Mouse (Mus musculus) kidney, postnatal 0 days (tissue): Measurements from ENCODE around the gene Wt1. TPM values are rescaled to one million over a fixed set of nuclear protein-coding genes. Genes with fewer than 3 reads are reported as not detected.

Experiments used
- ATAC-seq: fragments of 200-750 bp; cut with Nextera tagmentation; replicated peaks from 2 replicates; pipeline ENCODE4 v1.8.0; 2017; ENCODE audit warnings: low read depth, moderate number of reproducible peaks, moderate TSS enrichment, moderate library complexity; ENCODE audit not compliant: low FRiP score
- DNase-seq: peaks from one replicate; pipeline ENCODE4 v3.0.0-alpha.2; 2016; ENCODE audit warnings: low spot score
- H3K27ac ChIP-seq: fragments of 300-500 bp; sonication (generic); 2 replicates; pipeline ENCODE4 v1.5.1; 2014; ENCODE audit warnings: mild to moderate bottlenecking
- H3K27me3 ChIP-seq: fragments of 300-500 bp; sonication (generic); 2 replicates; pipeline ENCODE4 v1.6.1; 2014; ENCODE audit warnings: low read length, mixed read lengths; ENCODE audit not compliant: insufficient read depth
- H3K36me3 ChIP-seq: fragments of 300-500 bp; sonication (generic); 2 replicates; pipeline ENCODE4 v1.6.1; 2014; ENCODE audit warnings: low read length, mixed read lengths; ENCODE audit not compliant: insufficient read depth
- H3K4me1 ChIP-seq: fragments of 300-500 bp; sonication (generic); replicated peaks from 2 replicates; pipeline ENCODE4 v1.6.1; 2014; ENCODE audit warnings: antibody characterized with exemption, low read length, mixed read lengths; ENCODE audit not compliant: insufficient read depth
- H3K4me2 ChIP-seq: fragments of 300-500 bp; sonication (generic); 2 replicates; pipeline ENCODE4 v1.6.1; 2014; ENCODE audit warnings: mild to moderate bottlenecking, low read length, moderate library complexity, mixed read lengths
- H3K4me3 ChIP-seq: fragments of 300-500 bp; sonication (generic); replicated peaks from 2 replicates; pipeline ENCODE4 v1.5.1; 2014; ENCODE audit warnings: low read depth, low read length
- H3K9ac ChIP-seq: fragments of 300-500 bp; sonication (generic); 2 replicates; pipeline ENCODE4 v1.6.1; 2014; ENCODE audit warnings: low read depth, low read length
- H3K9me3 ChIP-seq: fragments of 300-500 bp; sonication (generic); replicated peaks from 2 replicates; pipeline ENCODE4 v1.6.1; 2016; ENCODE audit warnings: low read length, inconsistent platforms, mixed read lengths
- CTCF ChIP-seq: IDR thresholded peaks from 2 replicates; pipeline ENCODE4 v1.5.1; 2016; ENCODE audit warnings: antibody characterized with exemption, low read depth, mild to moderate bottlenecking, moderate library complexity
- whole genome bisulfite sequencing: fragments of 180-500 bp; shearing (Covaris S2); extraction: QIAGEN DNeasy Blood & Tissue Kit; methylation state at CpG from one replicate; pipeline ENCODE4 v1.1.7; 2014; 5-methylcytosine and 5-hydroxymethylcytosine counted together
- polyA plus RNA-seq: library from polyadenylated mRNA; unstranded; fragments of >200 nt; fragmentation: Nextera tagmentation; extraction: Ambion mirVana; gene quantifications from 2 replicates; pipeline ENCODE4 v1.2.1, GENCODE M21; 2015

Wt1 gene
- 93.6 and 95.7 TPM in 2 replicates for polyA plus RNA-seq

GRCm38 (mm10) chr2:105126279-105126678 is at the start of gene Wt1:
TSS of gene Wt1 (plus strand) at chr2:105126529.
- H3K4me1 ChIP-seq = 0 out of 2 replicates have a peak, but pooled peaks cover 6% of the 10 kb centered on the region
- DNase-seq = peak; percentile 95
- WGBS = 1% methylated on average over 24 of the region's 25 CpGs
- H3K27ac ChIP-seq = peak within 1 kb of the TSS; percentile 86
- H3K9ac ChIP-seq = peak within 1 kb of the TSS; percentile 61
- TF ChIP-seq CTCF = no peak
- H3K4me2 ChIP-seq = peak within 1 kb of the TSS; percentile 68
- peak; percentile 86 for ATAC-seq
- no peaks in the 10 kb centered on the region for H3K36me3 ChIP-seq
- H3K9me3 ChIP-seq = no peaks in the 10 kb centered on the region
- H3K4me3 ChIP-seq = peak within 1 kb of the TSS; percentile 71
- peaks cover 28% of the 10 kb centered on the region for H3K27me3 ChIP-seq

GRCm38 (mm10) chr2:105077151-105077550 is 49.2 kb upstream of the Wt1 start:
- no peaks in the 10 kb centered on the region for H3K27me3 ChIP-seq
- H3K9me3 ChIP-seq = no peaks in the 10 kb centered on the region
- H3K4me1 ChIP-seq = no peaks in the 10 kb centered on the region
- no peak overlapping the region for H3K4me3 ChIP-seq
- H3K9ac ChIP-seq = no peak overlapping the region
- ATAC-seq = peak; percentile 57; the same call in 1 of the 2 replicates
- TF ChIP-seq CTCF = no peak
- H3K36me3 ChIP-seq = no peaks in the 10 kb centered on the region
- no peak overlapping the region for H3K4me2 ChIP-seq
- WGBS = 62% methylated on average over 7 of the region's 7 CpGs
- no peak overlapping the region for H3K27ac ChIP-seq
- no peak for DNase-seq

- Histone ChIP-seq H3K9me3 (no peaks in the 10 kb centered on the region), H3K4me1 (no peaks in the 10 kb centered on the region), H3K4me2 (no peak overlapping the region), H3K27ac (no peak overlapping the region), H3K27me3 (no peaks in the 10 kb centered on the region), H3K9ac (no peak overlapping the region), H3K36me3 (no peaks in the 10 kb centered on the region), H3K4me3 (no peak overlapping the region)
- DNase-seq (no peak), ATAC-seq (no peak)
- TF ChIP-seq CTCF = no peak
- 47% methylated on average over 9 of the region's 9 CpGs for WGBS
Observed at GRCm38 (mm10) chr2:105082256-105082790, 44.0 kb upstream of the Wt1 start.

- ATAC-seq = no peak
- WGBS = 73% methylated on average over 4 of the region's 4 CpGs
Observed at GRCm38 (mm10) chr2:105084035-105084434, 42.3 kb upstream of the Wt1 start.

GRCm38 (mm10) chr2:105086081-105086480 is 40.2 kb upstream of the Wt1 start:
- no peaks in the 10 kb centered on the region for H3K9me3 ChIP-seq
- no peaks in the 10 kb centered on the region for H3K27me3 ChIP-seq
- H3K36me3 ChIP-seq = no peaks in the 10 kb centered on the region
- ATAC-seq (no peak), DNase-seq (no peak)
- no peak overlapping the region for H3K9ac ChIP-seq
- no peak for TF ChIP-seq CTCF
- WGBS = 98% methylated on average over 3 of the region's 3 CpGs
- H3K4me3 ChIP-seq = no peak overlapping the region
- H3K27ac ChIP-seq = no peak overlapping the region
- H3K4me1 ChIP-seq = peaks cover 3% of the 10 kb centered on the region
- no peak overlapping the region for H3K4me2 ChIP-seq

More at GRCm38 (mm10) chr2:105084035-105084434, 42.3 kb upstream of the Wt1 start:
- no peak for TF ChIP-seq CTCF
- no peak for DNase-seq
- Histone ChIP-seq H3K9me3 (no peaks in the 10 kb centered on the region), H3K4me1 (peaks cover 3% of the 10 kb centered on the region), H3K4me3 (no peak overlapping the region), H3K27ac (no peak overlapping the region), H3K9ac (no peak overlapping the region), H3K4me2 (no peak overlapping the region), H3K27me3 (no peaks in the 10 kb centered on the region), H3K36me3 (no peaks in the 10 kb centered on the region)

- H3K4me2 ChIP-seq = no peak overlapping the region
- H3K4me3 ChIP-seq = no peak overlapping the region
- DNase-seq (no peak), ATAC-seq (no peak)
- H3K27ac ChIP-seq = no peak overlapping the region
- H3K27me3 ChIP-seq = no peaks in the 10 kb centered on the region
- no peaks in the 10 kb centered on the region for H3K36me3 ChIP-seq
- 89% methylated on average over 3 of the region's 3 CpGs for WGBS
- no peak overlapping the region for H3K9ac ChIP-seq
- H3K4me1 ChIP-seq = peaks cover 3% of the 10 kb centered on the region
- TF ChIP-seq CTCF = no peak
- no peaks in the 10 kb centered on the region for H3K9me3 ChIP-seq
Observed at GRCm38 (mm10) chr2:105088005-105088404, 38.3 kb upstream of the Wt1 start.

GRCm38 (mm10) chr2:105089083-105089482 is 37.2 kb upstream of the Wt1 start:
- H3K9me3 ChIP-seq = no peaks in the 10 kb centered on the region
- TF ChIP-seq CTCF = no peak
- no peak; the same call in 1 of the 2 replicates for ATAC-seq
- peak; percentile 86 for DNase-seq
- H3K27ac ChIP-seq = peak overlapping the region; percentile 20; the same call in 1 of the 2 replicates
- H3K9ac ChIP-seq = no peak overlapping the region
- no peak overlapping the region for H3K4me2 ChIP-seq
- H3K36me3 ChIP-seq = no peaks in the 10 kb centered on the region
- WGBS = 31% methylated on average over 4 of the region's 4 CpGs
- H3K4me3 ChIP-seq = no peak overlapping the region
- H3K27me3 ChIP-seq = no peaks in the 10 kb centered on the region
- H3K4me1 ChIP-seq = peaks cover 3% of the 10 kb centered on the region
